Mouse (Mus musculus) 416B (cell line): ENCODE data around the gene Slc9c1.
"Not testable (repeated sequence)": the region's sequence is repeated elsewhere in the genome, so short reads cannot be mapped to it uniquely, and the experiment has no call there.

ENCODE experiments used
- DNase-seq: peaks from one replicate; pipeline ENCODE4 v3.0.0; 2011; ENCODE audit warnings: low read depth

Gene Slc9c1

DNA sequence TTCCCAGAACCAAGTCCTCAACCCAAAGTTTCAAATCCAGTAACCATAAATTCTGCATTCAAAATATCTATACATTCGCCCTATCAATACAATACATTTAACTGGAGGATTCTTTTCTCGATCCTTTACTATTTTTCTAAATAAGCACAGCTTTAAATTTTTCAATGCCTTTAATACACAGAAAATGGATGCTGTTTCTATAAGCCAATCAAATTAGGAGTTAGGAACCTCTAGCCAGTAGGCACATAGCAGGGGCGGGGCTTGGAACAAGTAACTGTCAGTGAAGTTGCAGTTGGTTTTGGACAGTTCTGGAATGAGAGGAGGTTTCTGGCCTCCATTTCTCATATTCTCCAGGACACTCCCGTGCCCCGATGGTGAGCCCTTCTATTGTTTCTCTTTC lies at the start of gene Slc9c1:
Gene Slc9c1 (plus strand): TSS at position 301 of the 400 bp plus-strand sequence.
- DNase-seq, result no peak

DNA sequence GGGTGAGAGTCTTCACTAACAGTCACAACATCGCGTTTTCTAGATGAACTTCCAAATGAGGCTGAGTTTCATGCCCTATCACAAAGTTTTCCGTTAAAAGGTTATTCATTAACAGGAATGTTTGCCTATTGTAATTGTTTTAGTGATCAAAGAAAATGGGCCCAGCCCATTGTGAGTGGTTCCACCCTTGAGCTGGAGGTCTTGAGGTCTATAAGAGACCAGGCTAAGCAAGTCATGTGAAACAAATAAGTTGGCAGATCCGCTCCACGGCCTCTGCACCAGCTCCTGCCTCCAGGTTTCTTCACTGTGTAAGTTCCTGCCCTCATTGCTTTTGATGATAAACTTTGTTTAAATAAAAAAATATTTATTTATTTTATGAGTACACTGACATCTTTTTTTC lies 42.2 kb upstream of the Slc9c1 start, which contains the start of gene Gm609:
Gene Gm609 (minus strand): TSS at position 43 of the 400 bp plus-strand sequence.
- no peak for DNase-seq

DNA sequence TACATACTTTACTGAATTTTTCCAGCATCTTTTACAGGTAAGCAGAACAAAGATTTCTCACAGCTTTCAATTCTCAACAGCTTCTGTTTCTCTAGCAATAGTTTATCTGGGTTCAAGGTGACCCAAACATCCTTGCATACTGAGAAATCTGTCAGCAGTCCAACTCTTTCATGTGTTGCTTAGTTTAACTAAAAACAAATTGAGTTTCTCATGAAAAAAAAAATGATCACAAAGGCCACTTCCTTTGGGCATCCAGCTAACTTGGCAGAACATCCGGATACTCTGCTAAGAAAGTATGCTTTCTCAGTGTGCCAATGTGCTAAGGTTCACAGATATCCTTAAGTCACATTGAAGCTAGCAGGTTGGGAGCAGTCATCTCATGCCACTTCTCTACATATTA lies 39.8 kb upstream of the Slc9c1 start:
- no peak for DNase-seq

DNA sequence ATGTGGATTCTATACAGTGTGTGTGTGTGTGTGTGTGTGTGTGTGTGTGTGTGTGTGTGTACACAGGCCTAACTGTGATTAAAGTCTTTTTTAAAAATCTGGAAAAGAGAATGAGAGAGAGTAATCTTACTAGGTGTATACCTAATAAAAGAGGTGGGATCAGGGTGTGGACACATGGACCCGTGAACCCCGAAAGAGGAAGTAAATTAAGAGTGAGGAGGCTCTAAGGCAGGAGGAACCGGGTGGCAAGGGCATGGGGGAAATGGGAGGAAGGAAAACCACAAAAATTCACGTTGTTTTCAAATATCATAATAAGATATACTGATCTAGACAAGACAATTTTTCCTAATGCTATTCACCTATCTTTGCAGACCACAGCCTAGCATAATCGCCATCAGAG lies 9.6 kb upstream of the Slc9c1 start:
- DNase-seq, result no peak

DNA sequence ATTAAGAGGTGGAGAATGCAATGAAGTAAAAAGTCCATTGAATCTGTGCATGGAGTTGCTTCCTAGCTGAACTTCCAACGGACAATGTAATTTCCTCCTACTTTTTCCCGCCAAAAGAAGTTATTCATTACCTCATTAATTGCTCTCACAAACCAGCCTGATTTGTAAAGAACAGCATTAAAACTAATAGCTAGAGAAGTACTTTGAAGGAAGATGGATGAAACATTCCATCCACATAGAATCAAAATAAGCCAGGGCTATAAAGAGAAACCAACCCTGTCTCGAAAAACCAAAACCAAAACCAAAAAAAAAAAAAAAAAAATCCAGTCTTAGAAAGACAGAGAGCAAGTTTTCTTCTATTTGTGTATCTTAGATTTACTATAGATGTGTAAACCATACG lies 3.2 kb upstream of the Slc9c1 start, which contains the start of gene Gm17783:
Gene Gm17783 (minus strand): TSS at position 101 of the 400 bp plus-strand sequence.
- DNase-seq, result no peak

DNA sequence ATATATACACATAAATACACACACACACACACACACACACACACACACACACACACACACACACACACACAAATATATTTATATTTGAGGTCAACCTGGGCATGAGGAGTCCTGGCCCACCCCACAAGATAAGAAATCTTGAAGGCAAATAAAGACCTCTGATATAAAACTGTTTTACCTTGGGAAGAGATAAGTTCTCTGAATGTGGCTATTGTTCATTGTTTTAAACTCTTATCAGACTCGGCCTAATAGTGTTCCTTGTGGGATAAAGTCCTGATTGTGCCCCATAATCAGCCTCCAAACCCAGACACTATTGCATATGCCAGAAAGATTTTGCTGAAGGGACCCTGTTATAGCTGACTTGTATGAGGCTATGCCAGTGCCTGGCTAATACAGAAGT lies 3.2 kb downstream of the Slc9c1 start:
- DNase-seq, result not testable (repeated sequence)

DNA sequence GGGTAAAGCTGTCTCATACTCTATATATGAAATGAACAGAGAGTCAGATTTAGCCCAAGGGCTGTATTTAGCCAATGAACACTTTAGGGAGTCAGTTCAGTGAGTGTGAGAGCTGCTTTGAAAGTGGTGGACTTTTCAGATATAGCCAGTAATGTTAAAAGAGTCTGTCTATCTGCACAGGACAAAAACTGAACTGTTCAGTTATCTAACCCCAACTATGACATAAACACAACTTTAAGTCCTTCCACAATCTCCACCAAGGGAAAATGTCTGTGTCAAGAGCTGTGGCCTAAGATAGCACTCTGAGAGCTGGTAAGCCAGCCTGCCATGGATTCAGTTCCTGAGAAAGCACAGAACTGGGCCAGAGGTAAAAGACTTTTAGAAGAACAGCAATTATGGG lies 7.0 kb downstream of the Slc9c1 start:
- no peak for DNase-seq

DNA sequence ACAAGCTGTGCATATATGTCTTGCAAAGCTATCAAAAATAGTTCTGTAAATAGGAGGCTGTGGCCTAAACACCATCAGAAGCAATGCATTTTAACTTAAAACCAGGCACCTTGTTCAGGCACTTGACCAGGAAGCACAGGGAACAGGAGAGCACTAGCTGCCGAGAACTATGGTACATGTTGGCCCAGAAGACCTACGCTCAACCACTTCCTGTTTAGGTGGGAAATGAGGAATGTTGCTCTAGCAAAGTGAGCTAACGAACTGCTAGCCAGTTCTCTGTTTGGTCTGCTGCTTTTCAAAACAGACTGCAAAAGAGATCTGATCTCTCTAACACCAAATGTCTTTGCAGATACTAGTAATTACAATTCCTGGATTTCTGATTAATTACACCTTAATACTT lies 9.2 kb downstream of the Slc9c1 start:
- peak; percentile 21 for DNase-seq

DNA sequence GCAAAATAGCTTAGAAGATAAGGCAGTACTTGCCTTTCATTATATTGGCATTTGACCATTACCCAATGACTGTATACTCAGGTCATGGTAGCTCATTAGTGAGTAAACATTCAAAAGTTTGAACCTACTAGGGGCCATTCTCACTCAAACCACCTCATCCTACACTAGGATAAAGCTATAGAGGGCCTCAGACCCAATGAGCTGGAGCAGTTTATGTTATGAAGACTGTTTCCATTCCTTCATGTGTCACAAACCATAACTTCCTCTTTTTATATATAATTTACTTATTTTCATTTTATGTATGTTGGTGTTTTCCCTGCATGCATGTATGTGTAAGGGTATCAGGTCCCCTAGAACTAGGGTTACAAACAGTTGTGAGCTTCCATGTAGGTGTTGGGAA lies 12.9 kb downstream of the Slc9c1 start:
- peak; percentile 15 for DNase-seq

DNA sequence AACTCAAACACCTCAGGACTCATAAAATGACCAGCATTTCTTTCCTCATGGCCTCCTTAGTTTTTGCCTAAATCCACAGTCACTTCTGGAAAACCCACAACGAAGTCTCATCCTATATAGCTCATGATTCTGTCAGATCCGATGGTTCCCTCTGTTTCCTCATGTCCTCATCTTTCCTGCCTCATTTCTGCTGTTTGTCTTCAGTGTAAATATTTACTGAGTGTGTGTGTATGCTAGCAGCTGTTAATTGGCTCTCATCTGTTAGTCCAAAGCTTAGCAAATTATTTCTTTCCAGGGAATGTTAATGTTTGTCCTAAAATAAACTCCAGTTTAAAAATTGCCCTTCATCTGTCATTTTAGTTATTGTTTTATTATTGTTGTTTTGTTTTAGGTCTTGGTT lies 16.5 kb downstream of the Slc9c1 start:
- no peak for DNase-seq

DNA sequence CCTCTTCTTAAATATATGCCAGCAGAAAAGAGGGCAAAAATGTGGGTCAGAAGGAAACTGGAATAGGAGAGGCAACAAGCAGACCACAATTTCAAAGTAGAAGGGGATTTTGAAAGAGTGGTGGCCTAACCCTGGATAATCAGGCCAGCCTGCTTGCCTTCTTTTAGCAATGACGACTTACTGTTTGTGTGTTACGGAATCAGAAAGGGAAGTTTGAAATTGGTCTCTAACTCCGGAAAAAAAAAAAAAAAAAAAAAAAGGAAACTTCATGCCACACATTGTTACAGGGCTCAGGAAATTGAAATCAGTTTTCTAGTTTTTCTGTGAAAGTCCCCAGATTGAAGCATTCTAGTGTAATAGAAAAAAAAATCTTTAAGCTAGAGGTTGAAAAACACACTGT lies 26.6 kb downstream of the Slc9c1 start:
- no peak for DNase-seq

DNA sequence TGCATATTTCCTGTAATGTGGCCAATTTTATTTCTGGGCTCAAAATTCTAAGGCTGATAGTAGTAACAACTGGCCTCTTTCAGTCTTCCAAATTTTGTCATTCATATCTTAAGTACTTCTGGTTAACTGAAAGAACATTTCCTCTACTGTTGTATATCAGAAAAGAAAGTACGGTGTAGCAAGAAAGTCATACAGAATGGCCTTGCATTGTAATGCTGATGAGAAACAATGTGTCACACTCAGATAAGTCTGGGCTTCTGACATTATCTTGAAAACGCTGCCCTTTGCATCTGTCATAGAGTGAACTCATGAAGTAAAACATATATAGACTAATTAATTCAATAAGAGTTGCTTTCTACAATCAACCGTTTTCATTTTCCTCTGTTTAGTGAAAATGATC lies 37.2 kb downstream of the Slc9c1 start:
- DNase-seq, result no peak

DNA sequence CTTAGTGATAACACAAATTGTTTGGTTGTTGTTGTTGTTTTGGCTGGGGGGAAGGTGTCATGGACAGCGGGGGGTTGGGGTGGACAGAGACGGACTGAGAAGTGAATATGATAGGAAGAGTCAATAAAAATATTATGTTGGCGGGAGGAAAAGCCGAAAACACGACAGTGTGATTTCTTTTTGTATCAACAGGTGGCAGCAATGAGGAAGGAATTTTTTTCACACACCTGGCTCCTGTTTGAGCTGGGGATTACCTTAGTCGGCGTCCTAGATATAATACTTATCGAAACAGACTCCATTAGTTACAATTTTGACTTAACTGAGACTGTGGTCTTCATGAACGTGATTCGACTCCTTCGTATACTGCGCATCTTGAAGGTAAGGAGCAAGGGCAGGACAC lies 44.8 kb downstream of the Slc9c1 start:
- DNase-seq, result no peak

DNA sequence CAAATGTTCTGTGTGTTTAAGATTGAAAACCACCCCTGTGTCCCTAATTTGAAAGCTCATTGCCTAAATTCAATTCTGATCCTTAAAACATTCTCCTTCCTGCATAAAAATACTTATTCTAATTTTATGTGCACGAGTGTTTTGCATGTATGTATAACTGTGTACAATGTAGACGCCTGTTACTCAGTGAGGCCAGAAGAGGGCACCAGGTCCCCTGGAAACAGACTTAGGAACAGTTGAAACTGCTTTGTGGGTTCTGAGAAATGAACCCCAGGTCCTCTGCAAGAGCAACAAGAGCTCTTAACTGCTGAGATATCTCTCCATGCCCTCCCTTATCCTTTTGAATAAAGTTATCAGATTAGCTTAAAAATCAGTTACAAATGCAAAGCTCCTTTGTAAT lies 47.4 kb downstream of the Slc9c1 start:
- DNase-seq, result peak; percentile 80

DNA sequence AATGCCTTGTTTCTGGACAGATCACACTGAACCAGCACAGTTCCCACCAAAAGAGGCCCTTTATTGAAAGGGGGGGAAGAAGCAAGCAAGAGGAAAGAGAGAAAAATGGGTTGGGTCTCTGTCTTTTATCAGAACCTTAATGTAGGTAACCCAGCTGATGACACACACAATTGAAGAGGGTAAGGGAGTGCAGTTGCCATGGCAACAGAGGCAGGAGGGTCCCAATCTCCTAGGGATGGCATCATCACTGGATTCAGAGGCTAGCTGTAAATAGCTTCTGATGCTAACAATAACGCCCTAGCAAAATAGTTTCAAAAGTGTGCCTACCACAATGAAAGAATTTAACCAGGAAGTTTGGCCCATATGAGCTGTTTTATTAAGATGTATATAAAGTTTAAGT lies 58.5 kb downstream of the Slc9c1 start:
- no peak for DNase-seq

DNA sequence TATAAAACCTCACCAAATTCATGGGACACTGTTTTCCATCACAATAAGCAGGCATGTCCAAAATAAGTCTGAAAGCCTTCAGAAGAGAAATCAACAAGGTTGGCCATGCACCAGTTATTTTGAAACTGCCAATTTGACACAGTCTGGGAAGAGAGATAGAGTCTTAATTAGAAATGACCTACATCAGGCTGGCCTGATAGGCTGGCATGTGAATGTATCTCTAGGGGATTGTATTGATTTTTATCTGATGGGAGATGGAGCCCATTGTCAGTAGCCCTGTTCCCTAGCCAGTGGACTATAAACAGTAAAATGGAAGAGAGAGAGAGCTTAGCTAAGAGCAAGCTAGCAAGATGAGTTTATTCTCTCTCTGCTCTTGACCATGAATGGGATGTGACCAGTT lies 60.4 kb downstream of the Slc9c1 start:
- DNase-seq, result no peak

DNA sequence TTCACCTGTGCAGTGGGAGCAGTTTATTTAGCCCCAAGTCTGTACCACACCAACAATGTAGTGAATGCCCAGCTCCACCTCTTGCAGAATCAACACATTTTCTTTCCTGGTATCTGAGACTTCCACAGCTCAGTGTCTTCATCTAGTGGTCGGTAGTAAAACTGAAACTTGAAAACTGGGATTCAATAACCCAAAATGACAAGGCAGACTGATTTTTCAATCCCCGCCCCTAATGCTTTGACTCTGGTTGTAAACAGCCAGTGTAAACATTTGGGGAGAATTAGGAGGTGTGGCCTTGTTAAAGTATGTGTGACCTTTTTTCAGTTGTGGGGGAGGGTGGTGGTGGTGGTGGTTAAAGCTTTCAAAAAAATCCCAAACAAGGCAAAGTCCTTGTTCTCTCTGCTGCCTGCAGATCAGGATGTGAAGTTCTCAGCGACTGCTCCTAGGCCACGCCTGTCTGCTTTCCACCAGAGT lies 73.4 kb downstream of the Slc9c1 start:
- DNase-seq, result peak; percentile 81

DNA sequence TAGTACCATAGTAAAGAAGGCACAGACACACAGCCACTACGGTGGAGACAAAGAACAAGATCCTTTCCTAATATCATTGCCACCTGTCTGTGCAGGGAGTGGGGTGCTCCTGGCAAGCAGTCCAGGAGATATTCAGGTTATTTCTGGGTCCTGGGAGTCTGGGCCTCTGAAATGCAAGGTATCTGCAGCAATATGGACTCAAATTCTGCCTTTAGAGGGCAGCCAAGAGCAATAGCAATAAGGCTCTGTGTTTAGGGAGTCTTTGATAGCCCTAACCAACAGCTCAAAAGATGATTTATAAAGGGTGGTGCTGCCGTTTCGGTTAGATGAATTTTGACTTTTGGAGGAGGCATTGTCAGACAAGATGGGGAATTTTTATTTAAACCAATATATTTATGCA lies 74.2 kb downstream of the Slc9c1 start:
- DNase-seq, result peak; percentile 78

DNA sequence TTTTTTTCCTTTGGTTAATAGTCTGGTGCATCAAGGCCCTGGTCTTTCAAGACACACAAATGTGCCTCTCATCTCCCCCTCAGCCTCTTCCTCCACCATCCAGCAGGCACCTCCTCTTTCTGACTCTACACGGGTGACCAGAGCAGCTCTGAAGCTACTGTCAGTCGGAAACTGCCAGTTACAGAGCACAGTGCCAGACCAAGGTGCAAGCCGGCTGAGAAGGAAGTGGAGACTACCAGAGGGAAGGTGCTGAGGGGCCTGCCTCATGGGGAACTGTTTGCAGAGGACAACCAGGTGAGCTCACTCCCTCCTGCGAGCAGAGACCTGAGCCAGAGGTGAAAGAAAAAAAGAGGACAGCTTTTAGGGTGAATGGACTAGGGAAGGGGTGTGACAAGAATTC lies 75.2 kb downstream of the Slc9c1 start, which contains the start of gene Gcsam:
Gene Gcsam (plus strand): TSS at position 114 of the 400 bp plus-strand sequence.
- no peak for DNase-seq

DNA sequence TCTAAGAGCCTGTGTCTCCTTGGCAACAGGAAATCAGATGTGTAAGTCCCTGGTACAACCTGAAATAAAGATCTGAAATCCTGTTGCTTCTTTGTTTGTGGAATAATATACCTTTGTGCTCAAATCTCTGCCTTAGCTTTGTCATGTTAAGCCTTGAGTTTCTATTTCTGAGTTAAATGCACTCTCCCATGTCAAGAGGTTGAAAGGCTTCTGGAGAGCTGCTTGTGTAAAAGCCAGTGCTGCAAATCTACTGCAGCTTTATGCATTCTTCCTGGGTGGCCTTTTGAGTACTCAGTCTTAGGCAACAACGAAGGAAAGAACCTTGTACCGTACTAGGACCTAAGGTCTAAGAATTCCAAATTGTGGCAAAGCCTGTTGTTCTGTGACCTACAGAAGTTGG lies 78.1 kb downstream of the Slc9c1 start:
- DNase-seq, result no peak

DNA sequence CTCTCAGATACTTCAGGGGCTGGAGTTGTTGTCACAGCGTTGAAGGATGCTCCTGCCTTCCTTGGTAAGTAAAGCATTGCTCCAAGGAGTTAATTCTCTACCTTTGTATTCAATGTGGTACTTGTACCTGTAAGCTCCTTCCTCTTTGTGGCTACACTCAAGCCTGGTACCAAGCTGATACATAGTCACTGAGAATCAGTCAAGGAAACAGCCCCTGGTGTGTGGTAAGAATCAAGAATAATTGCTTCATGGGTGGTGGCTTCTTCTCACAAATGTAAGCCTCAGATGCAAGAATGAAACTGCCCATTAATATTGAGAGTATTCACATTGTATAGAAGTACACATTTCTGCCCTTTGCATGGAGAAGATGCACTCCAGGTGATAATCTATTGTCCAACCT lies 80.8 kb downstream of the Slc9c1 start:
- DNase-seq, result peak; percentile 46

DNA sequence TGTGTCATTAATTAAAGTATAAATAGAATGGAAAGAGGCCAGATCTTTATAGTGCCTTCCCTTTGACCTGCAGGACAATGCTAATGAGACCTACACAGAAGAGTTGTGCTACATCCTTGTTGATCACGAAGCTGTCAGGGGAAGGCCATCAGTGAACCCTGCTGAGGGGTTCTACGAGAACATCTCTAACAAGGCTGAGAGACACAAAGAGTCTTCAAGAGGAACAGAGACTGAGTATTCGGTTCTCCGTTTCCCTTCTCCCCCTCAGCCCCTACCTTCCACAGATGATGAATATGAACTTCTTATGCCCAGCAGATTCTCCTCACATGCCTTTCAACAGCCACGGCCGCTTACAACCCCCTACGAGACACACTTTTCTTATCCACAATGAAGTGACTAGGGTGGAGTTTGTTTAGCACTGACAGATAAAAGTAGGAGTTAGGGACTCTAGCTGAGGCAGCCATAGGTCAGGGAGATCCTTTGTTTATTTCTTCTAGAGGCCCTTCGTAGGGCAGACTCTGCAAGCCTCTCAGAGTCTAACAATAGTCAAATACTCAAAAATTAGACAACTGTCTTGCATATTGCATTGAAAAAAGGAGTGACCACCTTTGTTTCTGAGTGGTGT lies 84.8 kb downstream of the Slc9c1 start:
- DNase-seq, result no peak

DNA sequence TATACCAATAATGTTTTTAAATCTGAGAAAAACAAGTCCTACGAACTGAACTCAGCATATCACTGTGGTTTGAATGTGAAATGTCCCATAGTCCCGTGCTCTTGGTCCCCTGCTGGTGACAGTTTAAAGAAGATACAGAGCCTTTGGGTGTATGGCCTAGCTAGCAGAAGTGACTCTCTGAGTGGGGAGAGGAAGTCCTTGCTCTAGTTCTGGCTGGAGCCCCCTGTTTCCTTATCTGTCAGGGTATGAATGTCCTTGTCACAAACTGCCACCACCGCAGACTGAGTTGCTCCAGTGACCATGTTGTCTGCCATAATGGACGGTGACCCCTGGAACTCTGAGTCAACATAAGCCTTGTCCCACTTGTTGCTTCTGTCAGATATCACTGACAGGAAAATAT lies 88.1 kb downstream of the Slc9c1 start:
- peak; percentile 18 for DNase-seq

DNA sequence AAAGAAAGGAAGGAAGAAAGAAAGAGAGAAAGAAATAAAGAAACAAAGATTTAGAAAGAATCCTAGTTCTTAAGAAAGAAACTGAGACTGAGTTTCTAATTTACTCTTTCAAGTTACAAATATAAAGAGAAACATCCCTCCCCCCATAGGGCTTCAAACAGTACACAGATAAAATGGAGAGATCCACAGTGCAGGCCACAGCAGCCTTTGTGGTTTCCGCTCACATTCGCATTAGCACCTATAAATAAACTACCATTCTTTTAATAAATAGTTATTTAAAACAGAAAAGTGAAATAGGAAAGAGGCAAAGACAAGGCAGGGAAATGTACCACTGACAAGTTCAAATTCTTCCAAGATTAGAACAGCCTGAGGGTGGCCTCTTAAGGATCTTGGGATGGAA lies 89.7 kb downstream of the Slc9c1 start:
- peak; percentile 64 for DNase-seq
